In the genomic region with DNA sequence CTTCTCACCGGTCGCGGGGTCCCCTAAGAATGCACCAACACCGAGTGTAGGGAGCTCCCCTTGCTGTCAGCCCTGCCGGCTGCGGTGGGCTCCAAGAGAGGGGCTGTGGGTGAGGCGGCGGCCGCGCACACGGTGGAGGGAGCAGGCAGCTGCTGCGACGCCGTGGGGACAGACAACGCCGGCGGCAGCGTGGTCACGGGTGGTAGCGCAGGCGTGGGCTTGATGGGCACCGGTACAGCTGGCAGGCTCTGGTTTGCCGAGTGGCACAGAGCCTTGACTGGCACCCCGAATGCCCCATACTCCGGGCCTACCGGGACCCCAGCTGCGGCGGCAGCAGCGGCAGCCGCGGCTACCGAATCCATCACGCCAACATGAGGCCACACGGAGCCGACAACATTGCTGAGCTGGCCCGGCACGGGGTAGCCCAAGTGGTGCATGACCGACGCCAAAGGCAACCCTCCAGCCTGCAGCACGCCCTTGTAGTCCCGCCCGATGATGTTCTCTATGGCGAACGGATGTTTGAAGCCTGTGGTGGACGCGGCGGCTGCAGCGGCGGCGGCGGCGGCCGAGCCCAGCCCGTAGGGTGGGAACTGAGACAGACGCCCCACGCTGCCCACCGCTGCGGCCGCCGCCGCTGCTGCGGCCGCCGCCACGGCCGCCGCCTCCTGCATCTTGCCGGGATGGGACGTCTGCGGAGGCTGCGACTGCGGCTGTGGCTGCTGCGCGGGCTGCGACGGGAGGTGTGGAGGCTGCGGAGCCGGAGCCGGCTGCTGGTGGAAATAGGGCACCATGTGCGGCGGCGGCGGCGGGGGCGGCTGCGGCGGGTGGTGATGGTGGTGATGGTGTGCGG, we compare ENCODE assay signal across 10 mouse cellular contexts. TPM values are rescaled to one million over a fixed set of nuclear protein-coding genes. Genes with fewer than 3 reads are reported as not detected.
A peak's percentile ranks its signal among the peaks of the same experiment; 100 is the strongest.
DNase-seq lines count a peak whose midpoint lies in the region; ATAC-seq and TF ChIP-seq lines count a peak whose summit lies in the region.
"Had no signal": no experiment of that assay in that cellular context is flagged by ENCODE, and none has a peak within 500 bp of the region (broad histone marks: within the 10 kb centered on the region; RNA-seq: fewer than 3 reads in every experiment).

No protein-coding gene starts in this region.

- H3K27ac ChIP-seq in brown adipose tissue, adult 24 weeks (replicated peaks; ENCODE audit: low read depth, low read length): no peak overlapping the region
- H3K27ac ChIP-seq in limb, embryonic 14.5 days (replicated peaks; ENCODE audit: low read depth, low read length): no peak overlapping the region

- peaks cover 93% of the 10 kb centered on the region for H3K27me3 ChIP-seq in limb, embryonic 14.5 days (ENCODE audit: control insufficient read depth, insufficient read depth, low read length)

- no peaks in the 10 kb centered on the region for H3K9me3 ChIP-seq in limb, embryonic 14.5 days (ENCODE audit: control insufficient read depth, low read length)

- ATAC-seq in limb, embryonic 14.5 days (ENCODE audit: low FRiP score, low read depth): 0 out of 2 replicates have a peak, but pooled peaks have one; percentile 14
- ATAC-seq: Patski had no signal

- under 1% methylated on average over 74 of the region's 88 CpGs for WGBS in limb, embryonic 14.5 days

- H3K4me2 ChIP-seq in limb, embryonic 14.5 days (replicated peaks; ENCODE audit: low read depth, low read length, severe bottlenecking): peak overlapping the region; percentile 78

- intact Hi-C loops in heart, postnatal 36 days (cut with DNase I): no loop called here

- DNase-seq in gastrocnemius, postnatal 25 days: peak; percentile 19
- no peak for DNase-seq in gastrocnemius, adult 8-10 months (ENCODE audit: low spot score in 2 of 2)
- peak; percentile 34 to 45 for DNase-seq in B cell, adult 2 months
- peak; percentile 14 to 27 for DNase-seq in heart, postnatal 36 days
- DNase-seq in limb, embryonic 14.5 days (ENCODE audit: low spot score): no peak
- DNase-seq in retina, postnatal 1 day: peak; percentile 66
- DNase-seq in frontal cortex, postnatal 10 days (ENCODE audit: low spot score in 2 of 2): no peak

- peaks cover 3% of the 10 kb centered on the region; the same call in 1 of the 2 replicates for H3K4me1 ChIP-seq in brown adipose tissue, adult 24 weeks (ENCODE audit: control insufficient read depth, insufficient read depth, insufficient read length, low read length)
- H3K4me1 ChIP-seq in limb, embryonic 14.5 days (ENCODE audit: control insufficient read depth, insufficient read depth, low read length): peaks cover 22% of the 10 kb centered on the region; the same call in 1 of the 2 replicates

- no peak for TF ChIP-seq POLR2A in limb, embryonic 14.5 days (IDR thresholded peaks at IDR 0.05; ENCODE audit: borderline replicate concordance, extremely low read depth, insufficient read depth, insufficient read length)

- H3K9ac ChIP-seq in limb, embryonic 14.5 days (ENCODE audit: low read depth, low read length, severe bottlenecking): 0 out of 2 replicates have a peak overlapping the region, but pooled peaks have one; percentile 34

- peak overlapping the region; percentile 23 for H3K4me3 ChIP-seq in brown adipose tissue, adult 24 weeks (ENCODE audit: insufficient read depth, low read depth, low read length)
- peak overlapping the region; percentile 44 for H3K4me3 ChIP-seq in limb, embryonic 14.5 days (replicated peaks; ENCODE audit: low read length)

- H3K36me3 ChIP-seq in limb, embryonic 14.5 days (ENCODE audit: control insufficient read depth, insufficient read depth, low read length): no peaks in the 10 kb centered on the region

RNA-seq across cellular contexts. Expression of a gene that starts 1.0 kb away (rescaled TPM):
- total RNA-seq in gastrocnemius, postnatal 25 days (2021): not detected
- not detected for total RNA-seq in gastrocnemius, adult 8-10 months (2022)
- not detected in 2 replicates for polyA plus RNA-seq in brown adipose tissue, adult 24 weeks (2012; ENCODE audit: insufficient read depth, insufficient read length, missing spikeins)
- total RNA-seq in heart, postnatal 36 days (2021): not detected
- polyA plus RNA-seq in limb, embryonic 14.5 days (2012; rRNA removed): 0.11 and 0.40 TPM in 2 replicates
- not detected in 2 replicates for polyA plus RNA-seq in limb, embryonic 14.5 days (2014; fragmentation: Nextera tagmentation; extraction: Ambion mirVana)
- total RNA-seq: gastrocnemius, postnatal 4 days had no signal
- polyA plus RNA-seq: Patski had no signal

Comparison
In these comparisons a context has a peak if more than half of its experiments do, and no peak if none do; other contexts are left out.
1. DNase-seq: peak in gastrocnemius, postnatal 25 days (single experiment), B cell, adult 2 months (2 of 2), heart, postnatal 36 days (2 of 2) and retina, postnatal 1 day (single experiment); none in gastrocnemius, adult 8-10 months (0 of 2), limb, embryonic 14.5 days (single experiment) and frontal cortex, postnatal 10 days (0 of 2).